Mouse (Mus musculus) heart, postnatal 0 days (tissue): ENCODE measurements around the gene Fntb.

Source experiments
- CTCF ChIP-seq: IDR thresholded peaks from 2 replicates; pipeline ENCODE4 v1.5.1; 2016; ENCODE audit warnings: antibody characterized with exemption, control low read depth, low read depth
- EP300 ChIP-seq: IDR thresholded peaks from 2 replicates; pipeline ENCODE4 v1.6.1; 2016; ENCODE audit warnings: antibody characterized with exemption, low read depth

DNA sequence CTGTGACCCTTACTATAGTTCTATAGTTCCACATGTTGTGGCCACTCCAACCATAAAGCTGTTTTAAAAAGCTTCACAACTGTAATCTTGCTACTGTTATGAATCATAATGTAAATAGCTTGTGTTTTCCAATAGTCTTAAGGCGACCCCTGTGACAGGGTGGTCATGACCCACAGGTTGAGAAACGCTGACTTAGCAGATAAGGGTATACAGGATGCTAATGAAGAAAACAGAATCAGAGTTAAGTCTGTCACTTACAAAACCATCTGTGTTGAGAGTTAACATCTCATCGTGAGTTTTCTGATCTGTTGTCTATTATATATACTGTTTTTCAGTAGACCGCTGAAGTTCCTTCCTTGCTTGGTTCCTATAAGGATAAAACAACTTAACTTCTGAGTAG lies 73.9 kb downstream of the Fntb start:
- TF ChIP-seq CTCF (no peak), EP300 (no peak)
